Mouse (Mus musculus) splenic B cell, adult 2 months (primary cell): Measurements from ENCODE around the gene Msrb3.

Source experiments
- DNase-seq: peaks from one replicate; pipeline ENCODE4 v3.0.0-alpha.2; 2011; ENCODE audit warnings: low read depth, low spot score
- H3K27me3 ChIP-seq: 2 replicates; pipeline ENCODE4 v1.6.1; 2012; ENCODE audit warnings: mild to moderate bottlenecking, low read length, moderate library complexity, mixed read lengths; ENCODE audit not compliant: control insufficient read depth, poor library complexity, insufficient read depth, severe bottlenecking
- H3K36me3 ChIP-seq: 2 replicates; pipeline ENCODE4 v1.6.1; 2012; ENCODE audit warnings: mild to moderate bottlenecking, low read length, moderate library complexity, mixed read lengths; ENCODE audit not compliant: control insufficient read depth, poor library complexity, insufficient read depth, severe bottlenecking

The Msrb3 gene

GRCm38 (mm10) chr10:120898785-120899762 lies at the start of gene Msrb3:
Msrb3 (minus strand) TSS chr10:120899101.
- DNase-seq: peak; percentile 26
- Histone ChIP-seq H3K27me3 (peaks cover 3% of the 10 kb centered on the region; the same call in 1 of the 2 replicates), H3K36me3 (no peaks in the 10 kb centered on the region)

GRCm38 (mm10) chr10:120948461-120948860 lies 49.6 kb upstream of the Msrb3 start:
- no peaks in the 10 kb centered on the region for H3K36me3 ChIP-seq
- DNase-seq: no peak
- no peaks in the 10 kb centered on the region for H3K27me3 ChIP-seq

GRCm38 (mm10) chr10:120947842-120948241 lies 48.9 kb upstream of the Msrb3 start:
- H3K36me3 ChIP-seq: no peaks in the 10 kb centered on the region
- no peak for DNase-seq

GRCm38 (mm10) chr10:120946847-120947246 lies 47.9 kb upstream of the Msrb3 start:
- H3K27me3 ChIP-seq: no peaks in the 10 kb centered on the region
- DNase-seq: no peak
- H3K36me3 ChIP-seq: no peaks in the 10 kb centered on the region

More at GRCm38 (mm10) chr10:120947842-120948241, 48.9 kb upstream of the Msrb3 start:
- no peaks in the 10 kb centered on the region for H3K27me3 ChIP-seq

GRCm38 (mm10) chr10:120938904-120939208 lies 40.0 kb upstream of the Msrb3 start:
- H3K27me3 ChIP-seq: no peaks in the 10 kb centered on the region
- DNase-seq: no peak
- no peaks in the 10 kb centered on the region for H3K36me3 ChIP-seq

- DNase-seq: peak; percentile 61
- H3K36me3 ChIP-seq: no peaks in the 10 kb centered on the region
Measured at GRCm38 (mm10) chr10:120938077-120938903, 39.4 kb upstream of the Msrb3 start.

GRCm38 (mm10) chr10:120929536-120929935 lies 30.6 kb upstream of the Msrb3 start:
- no peak for DNase-seq
- H3K27me3 ChIP-seq: no peaks in the 10 kb centered on the region
- H3K36me3 ChIP-seq: peaks cover 7% of the 10 kb centered on the region; the same call in 1 of the 2 replicates

More at GRCm38 (mm10) chr10:120938077-120938903, 39.4 kb upstream of the Msrb3 start:
- H3K27me3 ChIP-seq: no peaks in the 10 kb centered on the region

- DNase-seq: no peak
- peaks cover 7% of the 10 kb centered on the region; the same call in 1 of the 2 replicates for H3K36me3 ChIP-seq
- no peaks in the 10 kb centered on the region for H3K27me3 ChIP-seq
Measured at GRCm38 (mm10) chr10:120928183-120928582, 29.3 kb upstream of the Msrb3 start.

GRCm38 (mm10) chr10:120926156-120926555 lies 27.3 kb upstream of the Msrb3 start:
- DNase-seq: no peak

GRCm38 (mm10) chr10:120921501-120921900 lies 22.6 kb upstream of the Msrb3 start:
- DNase-seq: no peak
- no peaks in the 10 kb centered on the region for H3K27me3 ChIP-seq
- no peaks in the 10 kb centered on the region; the same call in 1 of the 2 replicates for H3K36me3 ChIP-seq

More at GRCm38 (mm10) chr10:120926156-120926555, 27.3 kb upstream of the Msrb3 start:
- peaks cover 1% of the 10 kb centered on the region; the same call in 1 of the 2 replicates for H3K36me3 ChIP-seq
- H3K27me3 ChIP-seq: no peaks in the 10 kb centered on the region

- Histone ChIP-seq H3K27me3 (no peaks in the 10 kb centered on the region), H3K36me3 (no peaks in the 10 kb centered on the region; the same call in 1 of the 2 replicates)
- DNase-seq: no peak
Measured at GRCm38 (mm10) chr10:120920604-120921003, 21.7 kb upstream of the Msrb3 start.

- DNase-seq: peak; percentile 20
- Histone ChIP-seq H3K27me3 (no peaks in the 10 kb centered on the region), H3K36me3 (no peaks in the 10 kb centered on the region)
Measured at GRCm38 (mm10) chr10:120916250-120916649, 17.3 kb upstream of the Msrb3 start.

GRCm38 (mm10) chr10:120914948-120915631 lies 16.2 kb upstream of the Msrb3 start:
- DNase-seq: no peak
- Histone ChIP-seq H3K27me3 (no peaks in the 10 kb centered on the region), H3K36me3 (no peaks in the 10 kb centered on the region)

- Histone ChIP-seq H3K36me3 (no peaks in the 10 kb centered on the region), H3K27me3 (no peaks in the 10 kb centered on the region)
- DNase-seq: no peak
Measured at GRCm38 (mm10) chr10:120914286-120914685, 15.4 kb upstream of the Msrb3 start.
